Mouse (Mus musculus) midbrain, embryonic 10.5 days (tissue): Measurements from ENCODE around the gene Nploc4. TPM values are rescaled to one million over a fixed set of nuclear protein-coding genes. Genes with fewer than 3 reads are reported as not detected.
"Not testable (repeated sequence)": the region's sequence is repeated elsewhere in the genome, so short reads cannot be mapped to it uniquely, and the experiment has no call there.

Experiments
- DNase-seq: peaks from one replicate; pipeline ENCODE4 v3.0.0-alpha.2; 2017; ENCODE audit warnings: low spot score
- H3K27ac ChIP-seq: fragments of 300-500 bp; sonication (generic); replicated peaks from 2 replicates; pipeline ENCODE4 v1.5.1; 2016; ENCODE audit warnings: mild to moderate bottlenecking
- H3K27me3 ChIP-seq: fragments of 300-500 bp; sonication (generic); 2 replicates; pipeline ENCODE4 v1.6.1; 2016; ENCODE audit warnings: low read depth, mild to moderate bottlenecking; ENCODE audit not compliant: poor library complexity, severe bottlenecking
- H3K36me3 ChIP-seq: fragments of 300-500 bp; sonication (generic); 2 replicates; pipeline ENCODE4 v1.6.1; 2016; ENCODE audit warnings: mild to moderate bottlenecking, moderate library complexity
- H3K4me1 ChIP-seq: fragments of 300-500 bp; sonication (generic); 2 replicates; pipeline ENCODE4 v1.6.1; 2016
- H3K4me3 ChIP-seq: fragments of 300-500 bp; sonication (generic); 2 replicates; pipeline ENCODE4 v1.5.1; 2016; ENCODE audit warnings: mild to moderate bottlenecking, moderate library complexity
- H3K9me3 ChIP-seq: fragments of 300-500 bp; sonication (generic); replicated peaks from 2 replicates; pipeline ENCODE4 v1.6.1; 2016; ENCODE audit warnings: mild to moderate bottlenecking
- WGBS: fragments of 180-500 bp; shearing (Covaris S2); methylation state at CpG from one replicate; pipeline ENCODE4 v1.1.7; 2016; 5-methylcytosine and 5-hydroxymethylcytosine counted together
- polyA plus RNA-seq: library from polyadenylated mRNA; unstranded; fragments of >200 nt; fragmentation: Nextera tagmentation; extraction: Ambion mirVana; gene quantifications from 2 replicates; pipeline ENCODE4 v1.2.1, GENCODE M21; 2016

The Nploc4 gene
- polyA plus RNA-seq, 1 experiment from 2014 or later = 45.1 TPM

- Histone ChIP-seq H3K36me3 (peaks cover 91% of the 10 kb centered on the region), H3K4me1 (no peaks in the 10 kb centered on the region), H3K27ac (no peak overlapping the region), H3K27me3 (no peaks in the 10 kb centered on the region), H3K9me3 (no peaks in the 10 kb centered on the region), H3K4me3 (no peak overlapping the region)
- DNase-seq = no peak
- WGBS = 94% methylated on average over 3 of the region's 3 CpGs
These were observed 10.8 kb downstream of the Nploc4 start for GRCm38 (mm10) chr11:120426727-120427126.

GRCm38 (mm10) chr11:120423569-120424295 lies 13.8 kb downstream of the Nploc4 start:
- 77% methylated on average over 9 of the region's 9 CpGs for WGBS
- Histone ChIP-seq H3K27me3 (no peaks in the 10 kb centered on the region), H3K27ac (no peak overlapping the region), H3K9me3 (no peaks in the 10 kb centered on the region), H3K36me3 (peaks cover 91% of the 10 kb centered on the region), H3K4me1 (no peaks in the 10 kb centered on the region), H3K4me3 (no peak overlapping the region)
- peak; percentile 48 for DNase-seq

GRCm38 (mm10) chr11:120422651-120423568 lies 14.6 kb downstream of the Nploc4 start:
- no peaks in the 10 kb centered on the region for H3K9me3 ChIP-seq
- no peak for DNase-seq
- WGBS = 93% methylated on average over 13 of the region's 13 CpGs
- peaks cover 91% of the 10 kb centered on the region for H3K36me3 ChIP-seq
- no peak overlapping the region for H3K27ac ChIP-seq
- H3K27me3 ChIP-seq = no peaks in the 10 kb centered on the region
- H3K4me3 ChIP-seq = no peak overlapping the region
- H3K4me1 ChIP-seq = no peaks in the 10 kb centered on the region

GRCm38 (mm10) chr11:120418592-120418991 lies 18.9 kb downstream of the Nploc4 start:
- Histone ChIP-seq H3K9me3 (no peaks in the 10 kb centered on the region), H3K36me3 (peaks cover 97% of the 10 kb centered on the region), H3K4me3 (no peak overlapping the region), H3K4me1 (no peaks in the 10 kb centered on the region), H3K27ac (no peak overlapping the region), H3K27me3 (no peaks in the 10 kb centered on the region)
- WGBS = 94% methylated on average over 1 of the region's 1 CpGs
- DNase-seq = no peak

GRCm38 (mm10) chr11:120417852-120418251 lies 19.7 kb downstream of the Nploc4 start:
- H3K36me3 ChIP-seq = peaks cover 97% of the 10 kb centered on the region
- no peak for DNase-seq
- WGBS = 94% methylated on average over 7 of the region's 7 CpGs

GRCm38 (mm10) chr11:120413621-120414020 lies 23.9 kb downstream of the Nploc4 start:
- H3K4me1 ChIP-seq, H3K27me3 ChIP-seq, H3K27ac ChIP-seq, H3K9me3 ChIP-seq, DNase-seq, H3K4me3 ChIP-seq: not testable (repeated sequence)
- H3K36me3 ChIP-seq = peaks cover 98% of the 10 kb centered on the region
- 94% methylated on average over 9 of the region's 10 CpGs for WGBS

More at GRCm38 (mm10) chr11:120417852-120418251, 19.7 kb downstream of the Nploc4 start:
- no peaks in the 10 kb centered on the region for H3K9me3 ChIP-seq
- no peaks in the 10 kb centered on the region for H3K27me3 ChIP-seq
- H3K4me3 ChIP-seq = no peak overlapping the region
- no peak overlapping the region for H3K27ac ChIP-seq
- H3K4me1 ChIP-seq = no peaks in the 10 kb centered on the region

- DNase-seq = no peak
- no peak overlapping the region for H3K4me3 ChIP-seq
- H3K27ac ChIP-seq = no peak overlapping the region
- 90% methylated on average over 1 of the region's 1 CpGs for WGBS
- no peaks in the 10 kb centered on the region for H3K4me1 ChIP-seq
- H3K36me3 ChIP-seq = peaks cover 100% of the 10 kb centered on the region
- no peaks in the 10 kb centered on the region for H3K27me3 ChIP-seq
- no peaks in the 10 kb centered on the region for H3K9me3 ChIP-seq
These were observed 31.1 kb downstream of the Nploc4 start for GRCm38 (mm10) chr11:120406445-120406844.

GRCm38 (mm10) chr11:120405867-120406266 lies 31.6 kb downstream of the Nploc4 start:
- no peak overlapping the region for H3K4me3 ChIP-seq
- peaks cover 100% of the 10 kb centered on the region for H3K36me3 ChIP-seq
- DNase-seq = no peak
- no peaks in the 10 kb centered on the region for H3K9me3 ChIP-seq
- H3K27ac ChIP-seq = no peak overlapping the region
- WGBS = 94% methylated on average over 3 of the region's 3 CpGs
- no peaks in the 10 kb centered on the region for H3K27me3 ChIP-seq
- H3K4me1 ChIP-seq = no peaks in the 10 kb centered on the region

GRCm38 (mm10) chr11:120404814-120405213 lies 32.7 kb downstream of the Nploc4 start:
- Histone ChIP-seq H3K4me1 (no peaks in the 10 kb centered on the region), H3K27me3 (no peaks in the 10 kb centered on the region), H3K4me3 (no peak overlapping the region), H3K9me3 (no peaks in the 10 kb centered on the region), H3K36me3 (peaks cover 100% of the 10 kb centered on the region), H3K27ac (no peak overlapping the region)
- whole genome bisulfite sequencing = 94% methylated on average over 1 of the region's 1 CpGs
- DNase-seq = no peak

- Histone ChIP-seq H3K4me1 (no peaks in the 10 kb centered on the region), H3K27me3 (no peaks in the 10 kb centered on the region), H3K4me3 (no peak overlapping the region), H3K27ac (no peak overlapping the region), H3K36me3 (peaks cover 97% of the 10 kb centered on the region), H3K9me3 (no peaks in the 10 kb centered on the region)
- WGBS = 91% methylated on average over 2 of the region's 2 CpGs
- no peak for DNase-seq
These were observed 38.2 kb downstream of the Nploc4 start for GRCm38 (mm10) chr11:120399319-120399718.

GRCm38 (mm10) chr11:120397602-120398001 lies 39.9 kb downstream of the Nploc4 start:
- DNase-seq = no peak
- Histone ChIP-seq H3K27ac (no peak overlapping the region), H3K36me3 (peaks cover 97% of the 10 kb centered on the region), H3K9me3 (no peaks in the 10 kb centered on the region), H3K4me1 (no peaks in the 10 kb centered on the region), H3K27me3 (no peaks in the 10 kb centered on the region), H3K4me3 (no peak overlapping the region)
- WGBS = 78% methylated on average over 2 of the region's 2 CpGs

GRCm38 (mm10) chr11:120395661-120396060 lies 41.8 kb downstream of the Nploc4 start:
- peaks cover 91% of the 10 kb centered on the region for H3K36me3 ChIP-seq
- WGBS = 96% methylated on average over 4 of the region's 4 CpGs
- H3K27me3 ChIP-seq = no peaks in the 10 kb centered on the region

GRCm38 (mm10) chr11:120388580-120388979 lies 48.9 kb downstream of the Nploc4 start:
- peaks cover 86% of the 10 kb centered on the region for H3K36me3 ChIP-seq
- no peak overlapping the region for H3K27ac ChIP-seq
- no peaks in the 10 kb centered on the region for H3K9me3 ChIP-seq
- H3K4me1 ChIP-seq = no peaks in the 10 kb centered on the region
- H3K27me3 ChIP-seq = no peaks in the 10 kb centered on the region
- no peak for DNase-seq
- no peak overlapping the region for H3K4me3 ChIP-seq
- WGBS = 94% methylated on average over 9 of the region's 9 CpGs

More at GRCm38 (mm10) chr11:120395661-120396060, 41.8 kb downstream of the Nploc4 start:
- H3K4me1 ChIP-seq = no peaks in the 10 kb centered on the region
- H3K4me3 ChIP-seq = no peak overlapping the region
- H3K9me3 ChIP-seq = no peaks in the 10 kb centered on the region
- H3K27ac ChIP-seq = no peak overlapping the region
- no peak for DNase-seq
